Mouse (Mus musculus): ENCODE measurements around the gene Rxrb. TPM values are rescaled to one million over a fixed set of nuclear protein-coding genes. Genes with fewer than 3 reads are reported as not detected.

Rxrb gene
- polyA plus RNA-seq, 1 experiment from 2014 or later, result 64.4 TPM

DNA sequence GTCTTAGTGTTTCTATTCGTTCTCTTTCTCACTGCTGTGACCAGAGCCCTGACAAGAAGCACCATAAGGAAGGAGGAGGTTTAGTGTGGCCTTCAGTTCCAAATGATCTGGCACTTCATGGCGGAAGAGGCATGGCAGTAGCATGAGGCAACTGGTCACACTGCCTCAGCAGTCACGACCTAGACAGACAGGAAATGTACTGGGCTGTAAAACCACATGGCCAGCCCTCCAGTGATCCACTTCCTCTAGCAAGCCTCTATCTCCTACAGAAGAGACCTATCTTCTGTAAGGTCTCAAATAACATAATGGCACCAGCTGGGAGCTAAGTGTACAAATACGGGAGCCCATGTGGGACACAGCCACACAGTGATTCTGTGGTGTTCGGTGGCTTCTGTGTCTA is 40.5 kb downstream of the Rxrb start:
- no peaks in the 10 kb centered on the region for H3K4me1 ChIP-seq (replicated peaks)
- H3K4me3 ChIP-seq (replicated peaks), result no peak overlapping the region
- no peaks in the 10 kb centered on the region for H3K9me3 ChIP-seq
- no peak for ATAC-seq (ENCODE audit: insufficient number of reproducible peaks, insufficient read depth, low FRiP score, low TSS enrichment, low read depth)
- no peak overlapping the region for H3K9ac ChIP-seq (replicated peaks)
- whole genome bisulfite sequencing, result 74% methylated on average over 5 of the region's 5 CpGs
- H3K4me2 ChIP-seq, result no peak overlapping the region
- no peak overlapping the region for H3K27ac ChIP-seq
- no peaks in the 10 kb centered on the region for H3K36me3 ChIP-seq
- peaks cover 23% of the 10 kb centered on the region for H3K27me3 ChIP-seq

DNA sequence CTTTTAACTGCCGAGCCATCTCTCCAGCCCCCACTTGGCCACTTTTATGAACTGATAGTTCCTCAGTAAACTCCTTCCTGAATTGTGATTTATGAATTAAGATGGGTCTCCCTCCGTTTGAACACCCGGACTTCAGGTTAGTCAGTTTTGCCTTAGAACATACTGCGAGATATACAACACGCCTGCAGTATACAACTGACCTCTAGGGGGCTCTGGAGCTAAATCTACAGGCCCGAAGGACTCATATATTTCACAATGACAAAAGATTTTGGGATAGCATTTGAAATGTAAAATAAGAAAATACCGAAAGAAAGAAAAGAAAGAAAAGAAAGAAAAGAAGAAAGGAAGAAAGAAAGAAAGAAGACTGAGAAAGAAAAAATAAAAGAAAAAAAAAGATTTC is 43.7 kb downstream of the Rxrb start:
- 43% methylated on average over 7 of the region's 7 CpGs for WGBS
- H3K27ac ChIP-seq, result no peak overlapping the region

DNA sequence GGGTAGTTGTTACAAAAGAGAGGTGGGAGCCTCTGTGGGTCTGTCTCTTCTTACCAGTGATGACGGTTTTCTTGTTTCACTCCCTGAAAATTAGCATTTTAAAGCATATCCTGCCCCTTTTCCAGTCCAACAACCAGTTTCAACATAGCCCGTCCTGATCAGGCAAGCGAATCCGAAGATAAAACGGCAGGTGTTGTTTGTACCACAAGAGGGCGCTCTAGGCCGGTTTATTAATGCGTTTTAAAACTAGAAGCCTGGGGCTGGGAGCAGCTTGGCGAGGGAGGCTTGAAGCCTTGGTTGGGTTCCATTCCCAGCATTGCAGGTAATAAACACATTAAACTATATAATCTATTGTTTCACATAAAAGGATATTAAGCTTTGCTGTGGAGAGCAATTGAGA is 45.9 kb downstream of the Rxrb start:
- H3K27me3 ChIP-seq, result peaks cover 29% of the 10 kb centered on the region
- no peak overlapping the region for H3K4me3 ChIP-seq (replicated peaks)
- no peaks in the 10 kb centered on the region for H3K9me3 ChIP-seq
- 1% methylated on average over 9 of the region's 9 CpGs for WGBS
- no peak overlapping the region for H3K4me2 ChIP-seq
- no peak for ATAC-seq (ENCODE audit: insufficient number of reproducible peaks, insufficient read depth, low FRiP score, low TSS enrichment, low read depth)
- no peaks in the 10 kb centered on the region for H3K36me3 ChIP-seq
- no peaks in the 10 kb centered on the region for H3K4me1 ChIP-seq (replicated peaks)
- H3K27ac ChIP-seq, result no peak overlapping the region
- H3K9ac ChIP-seq (replicated peaks), result no peak overlapping the region

More for the DNA sequence above, 43.7 kb downstream of the Rxrb start:
- Histone ChIP-seq H3K36me3 (no peaks in the 10 kb centered on the region), H3K9me3 (no peaks in the 10 kb centered on the region), H3K27me3 (peaks cover 24% of the 10 kb centered on the region), H3K4me1 (replicated peaks) (no peaks in the 10 kb centered on the region), H3K4me3 (replicated peaks) (no peak overlapping the region), H3K9ac (replicated peaks) (no peak overlapping the region), H3K4me2 (no peak overlapping the region)
- no peak for ATAC-seq (ENCODE audit: insufficient number of reproducible peaks, insufficient read depth, low FRiP score, low TSS enrichment, low read depth)

DNA sequence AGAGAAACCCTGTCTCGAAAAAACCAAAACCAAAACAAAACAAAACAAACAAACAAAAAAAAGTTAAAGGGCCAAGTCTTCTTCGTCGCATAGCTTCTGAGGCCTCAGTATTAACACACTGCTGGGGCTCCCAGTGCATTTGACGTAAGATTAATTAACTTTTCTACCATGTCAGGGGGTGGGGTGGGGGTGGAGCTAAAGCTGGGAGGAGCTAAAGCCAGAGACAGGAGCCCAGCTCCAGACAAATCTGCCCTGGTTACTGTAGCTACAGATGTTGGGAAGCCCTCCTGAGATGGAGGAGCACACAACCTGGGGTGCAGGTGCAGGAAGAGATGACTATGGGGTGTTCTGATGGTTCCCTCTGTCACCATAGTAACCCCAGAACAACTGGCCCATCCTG is 46.5 kb downstream of the Rxrb start:
- Histone ChIP-seq H3K4me1 (replicated peaks) (peaks cover 6% of the 10 kb centered on the region), H3K4me3 (replicated peaks) (no peak overlapping the region), H3K27me3 (peaks cover 29% of the 10 kb centered on the region), H3K36me3 (no peaks in the 10 kb centered on the region), H3K9ac (replicated peaks) (no peak overlapping the region), H3K9me3 (no peaks in the 10 kb centered on the region), H3K4me2 (no peak overlapping the region), H3K27ac (no peak overlapping the region)
- ATAC-seq (ENCODE audit: insufficient number of reproducible peaks, insufficient read depth, low FRiP score, low TSS enrichment, low read depth), result no peak
- 62% methylated on average over 4 of the region's 4 CpGs for WGBS

DNA sequence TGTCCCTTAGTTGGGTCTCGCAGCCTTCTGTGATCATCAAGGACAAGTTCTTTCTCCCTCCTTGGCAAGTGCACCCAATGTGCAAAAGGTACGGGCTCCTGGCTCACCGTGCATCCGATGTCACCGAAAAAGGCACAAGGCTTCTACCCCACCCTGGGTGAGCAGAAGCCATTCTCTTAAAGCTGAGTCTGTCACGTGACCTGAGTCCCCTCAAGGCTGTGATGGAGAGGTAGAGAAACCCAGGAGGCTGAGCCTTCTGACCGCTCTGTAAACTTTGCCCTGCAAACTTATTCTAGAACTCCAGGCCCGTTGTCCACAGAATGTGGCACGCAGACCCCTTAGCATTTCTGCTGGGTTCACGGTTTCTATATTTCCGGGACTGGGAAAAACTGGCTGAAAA is 47.4 kb downstream of the Rxrb start:
- no peak for ATAC-seq (ENCODE audit: insufficient number of reproducible peaks, insufficient read depth, low FRiP score, low TSS enrichment, low read depth)
- H3K27ac ChIP-seq, result no peak overlapping the region

DNA sequence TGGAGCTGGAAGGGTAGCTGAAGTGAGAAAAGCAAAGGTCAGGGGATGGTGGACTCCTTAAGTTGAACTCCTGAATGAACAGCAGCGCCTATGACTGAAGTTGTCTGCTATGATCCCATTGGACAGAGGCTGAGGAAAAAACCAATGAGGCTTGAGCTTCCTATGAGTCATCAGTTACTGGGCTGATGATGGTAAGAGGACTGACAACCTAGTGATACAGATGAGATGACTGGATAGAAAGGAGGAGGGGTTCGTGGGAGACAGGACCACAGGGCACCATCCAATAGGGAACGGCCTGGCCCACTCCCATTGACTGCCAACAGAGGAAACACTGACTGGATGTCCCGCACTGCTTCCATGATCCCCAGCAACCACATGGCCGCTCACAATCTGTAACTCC is 48.0 kb downstream of the Rxrb start:
- Histone ChIP-seq H3K4me3 (replicated peaks) (no peak overlapping the region), H3K4me2 (no peak overlapping the region), H3K9ac (replicated peaks) (no peak overlapping the region), H3K27ac (no peak overlapping the region), H3K9me3 (no peaks in the 10 kb centered on the region), H3K27me3 (peaks cover 29% of the 10 kb centered on the region), H3K36me3 (no peaks in the 10 kb centered on the region), H3K4me1 (replicated peaks) (peaks cover 9% of the 10 kb centered on the region)
- WGBS, result 27% methylated on average over 5 of the region's 5 CpGs
- ATAC-seq (ENCODE audit: insufficient number of reproducible peaks, insufficient read depth, low FRiP score, low TSS enrichment, low read depth), result no peak

More for the DNA sequence above, 47.4 kb downstream of the Rxrb start:
- no peaks in the 10 kb centered on the region for H3K36me3 ChIP-seq
- peaks cover 9% of the 10 kb centered on the region for H3K4me1 ChIP-seq (replicated peaks)
- no peak overlapping the region for H3K9ac ChIP-seq (replicated peaks)
- no peaks in the 10 kb centered on the region for H3K9me3 ChIP-seq
- 89% methylated on average over 11 of the region's 11 CpGs for WGBS
- H3K4me3 ChIP-seq (replicated peaks), result no peak overlapping the region
- no peak overlapping the region for H3K4me2 ChIP-seq
- peaks cover 29% of the 10 kb centered on the region for H3K27me3 ChIP-seq

DNA sequence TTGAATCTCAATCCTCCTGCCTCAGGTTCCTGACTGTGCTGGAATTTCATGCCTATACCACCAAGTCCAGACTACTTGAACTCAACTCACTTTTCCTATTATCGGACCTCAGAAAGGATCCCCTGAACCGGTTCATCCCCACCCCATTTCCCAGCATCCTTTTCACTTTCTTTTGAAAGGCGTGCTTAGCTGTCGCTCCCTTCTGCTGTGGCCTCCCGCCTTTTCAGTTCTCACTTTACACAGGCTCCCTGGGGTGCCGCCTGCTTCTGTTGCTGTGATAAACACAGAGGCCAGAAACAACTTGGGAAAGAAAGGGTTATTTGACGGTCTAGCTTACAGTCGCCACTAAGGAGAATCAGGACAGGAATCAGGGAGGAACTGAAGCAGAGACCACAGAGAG is 51.5 kb downstream of the Rxrb start:
- Histone ChIP-seq H3K27ac (no peak overlapping the region), H3K9ac (replicated peaks) (no peak overlapping the region), H3K4me1 (replicated peaks) (peaks cover 9% of the 10 kb centered on the region), H3K4me3 (replicated peaks) (no peak overlapping the region), H3K9me3 (no peaks in the 10 kb centered on the region), H3K27me3 (peaks cover 5% of the 10 kb centered on the region; the same call in 1 of the 2 replicates), H3K36me3 (no peaks in the 10 kb centered on the region), H3K4me2 (peak overlapping the region; percentile 13; the same call in 1 of the 2 replicates)
- WGBS, result 11% methylated on average over 8 of the region's 8 CpGs
- no peak for ATAC-seq (ENCODE audit: insufficient number of reproducible peaks, insufficient read depth, low FRiP score, low TSS enrichment, low read depth)

DNA sequence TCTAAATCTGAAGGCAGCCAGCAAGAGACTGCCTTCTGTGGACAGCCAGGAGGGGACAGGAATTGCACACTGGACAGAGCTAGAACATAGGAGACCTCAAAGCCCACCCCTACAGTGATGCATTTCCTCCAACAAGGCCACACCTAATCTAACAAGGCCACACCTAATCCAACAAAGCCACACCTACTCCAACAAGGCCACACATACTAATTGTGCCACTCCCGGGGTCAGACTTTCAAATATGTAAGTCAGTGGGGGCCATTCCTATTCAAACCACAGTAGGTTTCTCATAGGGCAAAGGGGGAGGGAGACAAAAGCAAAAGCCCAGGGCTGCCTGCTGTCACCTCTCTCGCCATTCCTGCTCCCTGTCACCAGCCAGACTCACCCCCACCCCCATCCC is 55.8 kb downstream of the Rxrb start:
- 42% methylated on average over 2 of the region's 2 CpGs for WGBS
- no peaks in the 10 kb centered on the region; the same call in 1 of the 2 replicates for H3K27me3 ChIP-seq
- no peak overlapping the region for H3K4me3 ChIP-seq (replicated peaks)
- H3K9me3 ChIP-seq, result no peaks in the 10 kb centered on the region
- H3K27ac ChIP-seq, result no peak overlapping the region
- H3K9ac ChIP-seq (replicated peaks), result no peak overlapping the region
- no peak for ATAC-seq (ENCODE audit: insufficient number of reproducible peaks, insufficient read depth, low FRiP score, low TSS enrichment, low read depth)
- H3K4me2 ChIP-seq, result no peak overlapping the region
- H3K36me3 ChIP-seq, result no peaks in the 10 kb centered on the region
- peaks cover 10% of the 10 kb centered on the region for H3K4me1 ChIP-seq (replicated peaks)

MicroRNAs encoded within 50 kb of the gene (microRNA counts, 519-probe panel; counts per million panel counts)
- not detected for microRNA mmu-miR-219

Small RNAs within 50 kb of the gene (microRNA-seq; reads per million reads assigned to microRNA genes)
- gene Mir219a-1, result 1.6 reads per million
- not detected for gene Mir219c

Other genes with a start within 250 kb of the Rxrb start
- gene Angptl4, start 250.0 kb upstream of the Rxrb start, polyA plus RNA-seq (2016; fragmentation: Nextera tagmentation; extraction: Ambion mirVana), result 43.2 and 43.7 TPM in 2 replicates
- gene Kank3, start 221.3 kb upstream of the Rxrb start, polyA plus RNA-seq (2016; fragmentation: Nextera tagmentation; extraction: Ambion mirVana), result 28.1 and 28.7 TPM in 2 replicates
- 1,001 and 1,020 TPM in 2 replicates for gene Rps28, start 207.2 kb upstream of the Rxrb start, polyA plus RNA-seq (2016; fragmentation: Nextera tagmentation; extraction: Ambion mirVana)
- 458 and 462 TPM in 2 replicates for gene Ndufa7, start 207.2 kb upstream of the Rxrb start, polyA plus RNA-seq (2016; fragmentation: Nextera tagmentation; extraction: Ambion mirVana)
- gene Cd320, start 188.7 kb upstream of the Rxrb start, polyA plus RNA-seq (2016; fragmentation: Nextera tagmentation; extraction: Ambion mirVana), result 66.4 and 73.9 TPM in 2 replicates
- not detected in 2 replicates for gene Gm7029, start 158.0 kb upstream of the Rxrb start, polyA plus RNA-seq (2016; fragmentation: Nextera tagmentation; extraction: Ambion mirVana)
- gene Kifc1, start 141.2 kb upstream of the Rxrb start, polyA plus RNA-seq (2016; fragmentation: Nextera tagmentation; extraction: Ambion mirVana), result 6.6 and 7.6 TPM in 2 replicates
- 0.46 and 1.1 TPM in 2 replicates for gene Platr17, start 126.7 kb upstream of the Rxrb start, polyA plus RNA-seq (2016; fragmentation: Nextera tagmentation; extraction: Ambion mirVana)
- gene Daxx, start 122.4 kb upstream of the Rxrb start, polyA plus RNA-seq (2016; fragmentation: Nextera tagmentation; extraction: Ambion mirVana), result 66.2 and 79.3 TPM in 2 replicates
- gene Tapbp, start 115.9 kb upstream of the Rxrb start, polyA plus RNA-seq (2016; fragmentation: Nextera tagmentation; extraction: Ambion mirVana), result 21.5 and 23.5 TPM in 2 replicates
- gene Zbtb22, start 115.9 kb upstream of the Rxrb start, polyA plus RNA-seq (2016; fragmentation: Nextera tagmentation; extraction: Ambion mirVana), result 21.8 and 22.4 TPM in 2 replicates
- 61.3 and 64.2 TPM in 2 replicates for gene Rgl2, start 102.3 kb upstream of the Rxrb start, polyA plus RNA-seq (2016; fragmentation: Nextera tagmentation; extraction: Ambion mirVana)
- 180 and 186 TPM in 2 replicates for gene Pfdn6, start 91.5 kb upstream of the Rxrb start, polyA plus RNA-seq (2016; fragmentation: Nextera tagmentation; extraction: Ambion mirVana)
- 45.5 and 45.8 TPM in 2 replicates for gene Wdr46, start 91.2 kb upstream of the Rxrb start, polyA plus RNA-seq (2016; fragmentation: Nextera tagmentation; extraction: Ambion mirVana)
- 5.0 and 6.8 TPM in 2 replicates for gene B3galt4, start 80.3 kb upstream of the Rxrb start, polyA plus RNA-seq (2016; fragmentation: Nextera tagmentation; extraction: Ambion mirVana)
- 53.3 and 55.0 TPM in 2 replicates for gene Vps52, start 76.0 kb upstream of the Rxrb start, polyA plus RNA-seq (2016; fragmentation: Nextera tagmentation; extraction: Ambion mirVana)
- gene Rps18, start 75.8 kb upstream of the Rxrb start, polyA plus RNA-seq (2016; fragmentation: Nextera tagmentation; extraction: Ambion mirVana), result 1,388 and 1,510 TPM in 2 replicates
- gene H2-K1, start 31.5 kb upstream of the Rxrb start, polyA plus RNA-seq (2016; fragmentation: Nextera tagmentation; extraction: Ambion mirVana), result 4.5 and 5.0 TPM in 2 replicates
- gene Ring1, start 7.1 kb upstream of the Rxrb start, polyA plus RNA-seq (2016; fragmentation: Nextera tagmentation; extraction: Ambion mirVana), result 21.6 and 25.3 TPM in 2 replicates
- 54.4 and 56.8 TPM in 2 replicates for gene H2-Ke6, start 3.8 kb upstream of the Rxrb start, polyA plus RNA-seq (2016; fragmentation: Nextera tagmentation; extraction: Ambion mirVana)
- gene Slc39a7, start 130 bp upstream of the Rxrb start, polyA plus RNA-seq (2016; fragmentation: Nextera tagmentation; extraction: Ambion mirVana), result 179 and 191 TPM in 2 replicates
- gene Col11a2, start 7.6 kb downstream of the Rxrb start, polyA plus RNA-seq (2016; fragmentation: Nextera tagmentation; extraction: Ambion mirVana), result 17.5 and 31.9 TPM in 2 replicates
- gene H2-Oa, start 60.5 kb downstream of the Rxrb start, polyA plus RNA-seq (2016; fragmentation: Nextera tagmentation; extraction: Ambion mirVana), result 0.71 and 0.86 TPM in 2 replicates
- 11.1 and 13.2 TPM in 2 replicates for gene H2-DMa, start 87.7 kb downstream of the Rxrb start, polyA plus RNA-seq (2016; fragmentation: Nextera tagmentation; extraction: Ambion mirVana)
- 129 and 134 TPM in 2 replicates for gene Brd2, start 90.8 kb downstream of the Rxrb start, polyA plus RNA-seq (2016; fragmentation: Nextera tagmentation; extraction: Ambion mirVana)
- 0.30 and 0.32 TPM in 2 replicates for gene H2-DMb2, start 111.5 kb downstream of the Rxrb start, polyA plus RNA-seq (2016; fragmentation: Nextera tagmentation; extraction: Ambion mirVana)
- gene H2-DMb1, start 121.3 kb downstream of the Rxrb start, polyA plus RNA-seq (2016; fragmentation: Nextera tagmentation; extraction: Ambion mirVana), result 1.2 and 1.3 TPM in 2 replicates
- gene Tap1, start 155.7 kb downstream of the Rxrb start, polyA plus RNA-seq (2016; fragmentation: Nextera tagmentation; extraction: Ambion mirVana), result 4.1 and 5.7 TPM in 2 replicates
- gene Psmb9, start 156.0 kb downstream of the Rxrb start, polyA plus RNA-seq (2016; fragmentation: Nextera tagmentation; extraction: Ambion mirVana), result 2.4 and 2.5 TPM in 2 replicates
- 2.1 and 3.1 TPM in 2 replicates for gene Psmb8, start 165.9 kb downstream of the Rxrb start, polyA plus RNA-seq (2016; fragmentation: Nextera tagmentation; extraction: Ambion mirVana)
- gene Tap2, start 171.7 kb downstream of the Rxrb start, polyA plus RNA-seq (2016; fragmentation: Nextera tagmentation; extraction: Ambion mirVana), result 1.5 and 1.7 TPM in 2 replicates
- gene H2-Ob, start 207.1 kb downstream of the Rxrb start, polyA plus RNA-seq (2016; fragmentation: Nextera tagmentation; extraction: Ambion mirVana), result not detected in 2 replicates
- gene H2-Ab1, start 225.9 kb downstream of the Rxrb start, polyA plus RNA-seq (2016; fragmentation: Nextera tagmentation; extraction: Ambion mirVana), result 2.7 and 2.8 TPM in 2 replicates